Mouse (Mus musculus) stomach, embryonic 16.5 days (tissue): ENCODE measurements around the gene Armh2. TPM values are rescaled to one million over a fixed set of nuclear protein-coding genes. Genes with fewer than 3 reads are reported as not detected.

ENCODE experiments used
- ATAC-seq: fragments of 200-750 bp; cut with Nextera tagmentation; 2 replicates; pipeline ENCODE4 v1.8.0; 2017; ENCODE audit warnings: moderate number of reproducible peaks, moderate TSS enrichment; ENCODE audit not compliant: insufficient read depth, low FRiP score
- H3K27ac ChIP-seq: fragments of 300-500 bp; sonication (generic); 2 replicates; pipeline ENCODE4 v1.5.1; 2014; ENCODE audit warnings: low read length
- H3K27me3 ChIP-seq: fragments of 300-500 bp; sonication (generic); 2 replicates; pipeline ENCODE4 v1.6.1; 2014; ENCODE audit warnings: low read length, control low read depth, mixed read lengths; ENCODE audit not compliant: control insufficient read depth, insufficient read depth
- H3K36me3 ChIP-seq: fragments of 300-500 bp; sonication (generic); 2 replicates; pipeline ENCODE4 v1.6.1; 2014; ENCODE audit warnings: low read length; ENCODE audit not compliant: control insufficient read depth, insufficient read depth
- H3K4me1 ChIP-seq: fragments of 300-500 bp; sonication (generic); 2 replicates; pipeline ENCODE4 v1.6.1; 2014; ENCODE audit warnings: low read length, control low read depth, mixed read lengths; ENCODE audit not compliant: control insufficient read depth, insufficient read depth
- H3K4me2 ChIP-seq: fragments of 300-500 bp; sonication (generic); 2 replicates; pipeline ENCODE4 v1.6.1; 2014; ENCODE audit warnings: low read depth, low read length, mixed read lengths
- H3K4me3 ChIP-seq: fragments of 300-500 bp; sonication (generic); replicated peaks from 2 replicates; pipeline ENCODE4 v1.5.1; 2014; ENCODE audit warnings: mild to moderate bottlenecking, low read length
- H3K9ac ChIP-seq: fragments of 300-500 bp; sonication (generic); 2 replicates; pipeline ENCODE4 v1.6.1; 2014; ENCODE audit warnings: low read length
- H3K9me3 ChIP-seq: fragments of 300-500 bp; sonication (generic); replicated peaks from 2 replicates; pipeline ENCODE4 v1.6.1; 2016; ENCODE audit warnings: low read length, control low read depth; ENCODE audit not compliant: control insufficient read depth
- WGBS: fragments of 180-500 bp; shearing (Covaris S2); extraction: QIAGEN DNeasy Blood & Tissue Kit; methylation state at CpG from one replicate; pipeline ENCODE4 v1.1.7; 2014; 5-methylcytosine and 5-hydroxymethylcytosine counted together
- polyA plus RNA-seq: library from polyadenylated mRNA; unstranded; fragments of >200 nt; fragmentation: Nextera tagmentation; extraction: Ambion mirVana; gene quantifications from 2 replicates; pipeline ENCODE4 v1.2.1, GENCODE M21; 2015

The Armh2 gene
- polyA plus RNA-seq, 1 experiment from 2014 or later: not detected

DNA sequence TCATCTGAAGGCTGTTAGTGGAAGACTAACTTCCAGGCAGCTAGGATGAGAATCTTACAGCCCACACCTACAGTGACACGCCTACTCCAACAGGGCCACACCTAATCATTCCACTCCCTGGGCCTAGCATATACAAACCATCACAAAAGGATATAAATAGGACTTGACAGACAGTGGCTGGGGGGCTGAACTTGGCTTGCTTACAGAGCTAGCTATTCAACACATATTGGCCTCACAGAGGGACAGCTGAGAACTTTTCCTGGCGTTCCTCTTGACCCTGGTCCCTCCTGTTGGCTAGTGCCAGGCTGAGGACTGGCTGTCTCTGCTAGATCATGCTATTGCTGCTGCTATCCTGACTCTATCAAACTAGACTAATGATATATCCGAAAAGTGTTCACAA is 6.8 kb downstream of the Armh2 start:
- H3K36me3 ChIP-seq: no peaks in the 10 kb centered on the region
- ATAC-seq: no peak
- no peak overlapping the region for H3K4me3 ChIP-seq
- H3K9ac ChIP-seq: no peak overlapping the region
- H3K4me2 ChIP-seq: no peak overlapping the region
- no peak overlapping the region for H3K27ac ChIP-seq
- no peaks in the 10 kb centered on the region for H3K9me3 ChIP-seq
- no peaks in the 10 kb centered on the region for H3K27me3 ChIP-seq
- no peaks in the 10 kb centered on the region for H3K4me1 ChIP-seq
- 68% methylated on average over 3 of the region's 3 CpGs for WGBS

GRCm38 (mm10) chr13:24750807-24751206 is 9.8 kb downstream of the Armh2 start:
- Histone ChIP-seq H3K36me3 (peaks cover 7% of the 10 kb centered on the region; the same call in 1 of the 2 replicates), H3K27me3 (no peaks in the 10 kb centered on the region), H3K27ac (no peak overlapping the region), H3K4me3 (no peak overlapping the region), H3K9ac (no peak overlapping the region), H3K4me1 (no peaks in the 10 kb centered on the region), H3K4me2 (no peak overlapping the region), H3K9me3 (no peaks in the 10 kb centered on the region)
- 92% methylated on average over 8 of the region's 8 CpGs for WGBS
- no peak for ATAC-seq

GRCm38 (mm10) chr13:24751396-24751795 is 10.4 kb downstream of the Armh2 start:
- H3K36me3 ChIP-seq: peaks cover 9% of the 10 kb centered on the region; the same call in 1 of the 2 replicates

DNA sequence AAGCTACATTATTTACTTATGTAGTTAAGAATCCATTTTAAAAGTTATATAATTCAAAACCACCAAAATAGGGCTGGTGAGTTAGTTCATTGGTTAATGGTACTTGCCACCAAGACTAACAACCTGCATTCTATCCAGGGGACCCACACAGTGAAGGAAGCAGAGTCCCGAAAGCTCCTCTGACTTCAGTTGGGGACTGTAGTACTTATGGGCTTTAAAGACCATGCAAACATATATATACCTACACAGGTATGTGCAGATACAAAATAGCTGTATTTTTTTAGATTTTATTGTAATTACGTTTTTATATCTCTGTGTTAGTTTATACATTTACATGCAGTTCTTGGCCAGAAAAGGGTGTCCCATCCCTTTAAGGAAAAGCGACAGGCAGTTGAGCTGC is 15.7 kb downstream of the Armh2 start:
- Histone ChIP-seq H3K4me1 (peaks cover 3% of the 10 kb centered on the region; the same call in 1 of the 2 replicates), H3K36me3 (peaks cover 13% of the 10 kb centered on the region; the same call in 1 of the 2 replicates), H3K4me2 (no peak overlapping the region), H3K9ac (no peak overlapping the region), H3K27me3 (no peaks in the 10 kb centered on the region), H3K4me3 (no peak overlapping the region), H3K9me3 (no peaks in the 10 kb centered on the region), H3K27ac (no peak overlapping the region)
- 97% methylated on average over 3 of the region's 3 CpGs for WGBS
- no peak for ATAC-seq

More at GRCm38 (mm10) chr13:24751396-24751795, 10.4 kb downstream of the Armh2 start:
- Histone ChIP-seq H3K27me3 (no peaks in the 10 kb centered on the region), H3K9ac (no peak overlapping the region), H3K9me3 (no peaks in the 10 kb centered on the region), H3K4me1 (no peaks in the 10 kb centered on the region), H3K4me3 (no peak overlapping the region), H3K4me2 (no peak overlapping the region), H3K27ac (no peak overlapping the region)
- no peak for ATAC-seq
- 80% methylated on average over 8 of the region's 8 CpGs for WGBS

- Histone ChIP-seq H3K4me1 (peaks cover 3% of the 10 kb centered on the region; the same call in 1 of the 2 replicates), H3K27me3 (no peaks in the 10 kb centered on the region), H3K27ac (no peak overlapping the region), H3K36me3 (peaks cover 13% of the 10 kb centered on the region; the same call in 1 of the 2 replicates), H3K9me3 (no peaks in the 10 kb centered on the region), H3K4me2 (no peak overlapping the region), H3K9ac (no peak overlapping the region), H3K4me3 (no peak overlapping the region)
- WGBS: 73% methylated on average over 12 of the region's 12 CpGs
- ATAC-seq: no peak
These were observed 17.0 kb downstream of the Armh2 start for GRCm38 (mm10) chr13:24757820-24758564.

- H3K4me1 ChIP-seq: peaks cover 3% of the 10 kb centered on the region; the same call in 1 of the 2 replicates
These were observed 18.4 kb downstream of the Armh2 start for GRCm38 (mm10) chr13:24759451-24759850.

GRCm38 (mm10) chr13:24760351-24760870 is 19.4 kb downstream of the Armh2 start:
- WGBS: 52% methylated on average over 5 of the region's 5 CpGs
- Histone ChIP-seq H3K4me2 (peak overlapping the region; percentile 69), H3K9ac (peak overlapping the region; percentile 89; the same call in 1 of the 2 replicates), H3K4me1 (peaks cover 3% of the 10 kb centered on the region; the same call in 1 of the 2 replicates), H3K36me3 (0 out of 2 replicates have a peak, but pooled peaks cover 9% of the 10 kb centered on the region), H3K4me3 (peak overlapping the region; percentile 79), H3K9me3 (no peaks in the 10 kb centered on the region), H3K27me3 (no peaks in the 10 kb centered on the region), H3K27ac (peak overlapping the region; percentile 4; the same call in 1 of the 2 replicates)
- no peak for ATAC-seq

More at GRCm38 (mm10) chr13:24759451-24759850, 18.4 kb downstream of the Armh2 start:
- H3K4me3 ChIP-seq: no peak overlapping the region
- 67% methylated on average over 10 of the region's 10 CpGs for WGBS
- no peak overlapping the region for H3K9ac ChIP-seq
- H3K4me2 ChIP-seq: no peak overlapping the region
- H3K27me3 ChIP-seq: no peaks in the 10 kb centered on the region
- no peak for ATAC-seq
- no peak overlapping the region for H3K27ac ChIP-seq
- H3K9me3 ChIP-seq: no peaks in the 10 kb centered on the region
- 0 out of 2 replicates have a peak, but pooled peaks cover 9% of the 10 kb centered on the region for H3K36me3 ChIP-seq

DNA sequence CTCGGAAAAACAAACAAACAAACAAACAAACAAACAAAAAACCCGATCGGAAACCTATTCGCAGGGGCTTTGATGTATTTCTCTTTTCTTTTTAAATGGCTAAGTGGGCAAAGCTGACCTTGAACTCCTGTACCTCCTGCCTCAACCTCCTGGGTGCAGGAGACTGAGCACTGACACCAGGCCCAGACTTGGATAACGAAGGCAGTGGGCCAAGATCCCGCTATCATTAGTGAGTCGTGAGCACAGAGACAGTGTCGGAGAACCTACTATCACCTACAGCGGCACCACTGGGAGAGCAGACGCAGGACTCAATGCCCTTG is 20.0 kb downstream of the Armh2 start:
- no peak for ATAC-seq
- peak overlapping the region; percentile 89 for H3K9ac ChIP-seq
- H3K4me3 ChIP-seq: peak overlapping the region; percentile 79
- no peaks in the 10 kb centered on the region for H3K9me3 ChIP-seq
- H3K4me2 ChIP-seq: peak overlapping the region; percentile 69
- 1% methylated on average over 10 of the region's 10 CpGs for WGBS
- H3K27me3 ChIP-seq: no peaks in the 10 kb centered on the region
- peak overlapping the region; percentile 69 for H3K27ac ChIP-seq
- peaks cover 3% of the 10 kb centered on the region; the same call in 1 of the 2 replicates for H3K4me1 ChIP-seq
- H3K36me3 ChIP-seq: 0 out of 2 replicates have a peak, but pooled peaks cover 4% of the 10 kb centered on the region
